Mouse (Mus musculus): Measurements from ENCODE around the gene Cd247.

GRCm38 (mm10) chr1:165770181-165770759 lies 18.2 kb upstream of the Cd247 start:
- TF ChIP-seq POLR2A (IDR thresholded peaks at IDR 0.05; ENCODE audit: control insufficient read depth, low read depth, low read length) (no peak), CTCF (IDR thresholded peaks at IDR 0.05; ENCODE audit: control insufficient read depth, insufficient read depth, insufficient replicate concordance, low read depth, low read length) (no peak)
